Mouse (Mus musculus): ENCODE results near the gene Stk33.

DNA sequence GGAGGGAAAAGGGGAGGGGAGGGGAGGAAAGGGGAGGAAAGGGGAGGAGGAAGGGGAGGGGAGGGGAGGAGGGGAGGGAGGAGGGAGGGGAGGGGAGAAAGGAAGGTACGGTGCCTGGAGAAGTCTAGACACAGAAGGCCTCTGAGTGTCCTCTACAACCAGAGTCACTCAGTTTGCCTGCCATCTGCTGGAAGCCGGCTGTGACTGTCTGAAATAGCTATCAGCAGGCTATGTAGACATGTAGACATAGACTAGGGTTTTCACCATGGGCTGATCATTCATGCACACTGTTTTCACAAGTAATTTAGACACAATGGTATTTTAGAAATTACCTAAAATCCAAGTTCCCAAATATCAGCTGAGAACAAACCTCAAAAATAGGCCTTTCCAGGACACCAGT is 148.4 kb downstream of the Stk33 start:
- no peak for TF ChIP-seq CTCF (IDR thresholded peaks at IDR 0.05; ENCODE audit: low read depth, low read length)
- TF ChIP-seq POLR2A (IDR thresholded peaks at IDR 0.05; ENCODE audit: borderline replicate concordance, low read depth, low read length): no peak
